Comparison of ENCODE assay signal across 10 mouse cellular contexts in genomic region chr6:113457952-113458534, GRCm38 (mm10). TPM values are rescaled to one million over a fixed set of nuclear protein-coding genes. Genes with fewer than 3 reads are reported as not detected.
DNase-seq lines count a peak whose midpoint lies in the region; ATAC-seq and TF ChIP-seq lines count a peak whose summit lies in the region.
"Had no signal": no experiment of that assay in that cellular context is flagged by ENCODE, and none has a peak within 500 bp of the region (broad histone marks: within the 10 kb centered on the region; RNA-seq: fewer than 3 reads in every experiment).

Il17re (plus strand) TSS chr6:113458484.

- H3K9ac ChIP-seq in hindbrain, embryonic 16.5 days (ENCODE audit: low read depth, low read length) = 0 out of 2 replicates have a peak within 1 kb of the TSS, but pooled peaks have one; percentile 2
- H3K9ac ChIP-seq in hindbrain, embryonic 11.5 days (ENCODE audit: low read depth, low read length) = no peak within 1 kb of the TSS
- H3K9ac ChIP-seq in midbrain, embryonic 15.5 days = no peak within 1 kb of the TSS
- no peak within 1 kb of the TSS for H3K9ac ChIP-seq in heart, adult 2 months (ENCODE audit: low read depth, low read length)

- H3K4me1 ChIP-seq in hindbrain, embryonic 16.5 days (ENCODE audit: control insufficient read depth, insufficient read depth, low read depth, low read length) = no peaks in the 10 kb centered on the region
- no peaks in the 10 kb centered on the region for H3K4me1 ChIP-seq in hindbrain, embryonic 11.5 days (replicated peaks; ENCODE audit: control insufficient read depth, insufficient read depth, low read length)
- H3K4me1 ChIP-seq in midbrain, embryonic 10.5 days = no peaks in the 10 kb centered on the region
- H3K4me1 ChIP-seq in midbrain, embryonic 15.5 days = no peaks in the 10 kb centered on the region
- H3K4me1 ChIP-seq in heart, adult 2 months (ENCODE audit: control insufficient read depth, insufficient read depth, low read length) = no peaks in the 10 kb centered on the region

- TF ChIP-seq POLR2A in heart, adult 2 months (IDR thresholded peaks at IDR 0.05; ENCODE audit: insufficient read depth, low read depth, low read length) = no peak

- H3K79me2 ChIP-seq in heart, adult 2 months (replicated peaks; ENCODE audit: control insufficient read depth, insufficient read depth, low read length) = no peaks in the 10 kb centered on the region

- TF ChIP-seq EP300 in heart, adult 2 months (IDR thresholded peaks at IDR 0.05; ENCODE audit: insufficient read depth, low read depth, low read length) = no peak

- DNase-seq in hindbrain, embryonic 11.5 days (ENCODE audit: low spot score) = no peak
- DNase-seq in midbrain, embryonic 10.5 days (ENCODE audit: low spot score) = no peak
- DNase-seq in left cerebral cortex, adult 9 months (ENCODE audit: low spot score in 2 of 2) = no peak
- DNase-seq in heart, adult 2 months = no peak
- DNase-seq: adrenal gland, postnatal 36 days; gastrocnemius, postnatal 36 days had no signal

- TF ChIP-seq CTCF in heart, adult 2 months (IDR thresholded peaks at IDR 0.05) = no peak

- intact Hi-C loops in heart, adult 2 months (cut with DNase I) = no loop called here

- no peaks in the 10 kb centered on the region for H3K27me3 ChIP-seq in hindbrain, embryonic 16.5 days (replicated peaks; ENCODE audit: control insufficient read depth, insufficient read depth, low read length)
- no peaks in the 10 kb centered on the region for H3K27me3 ChIP-seq in hindbrain, embryonic 11.5 days (ENCODE audit: control insufficient read depth, insufficient read depth, low read length)
- H3K27me3 ChIP-seq in midbrain, embryonic 10.5 days (ENCODE audit: low read depth, poor library complexity, severe bottlenecking) = no peaks in the 10 kb centered on the region
- no peaks in the 10 kb centered on the region for H3K27me3 ChIP-seq in midbrain, embryonic 15.5 days (replicated peaks)
- no peaks in the 10 kb centered on the region for H3K27me3 ChIP-seq in heart, adult 2 months (ENCODE audit: control insufficient read depth, insufficient read depth, low read length)

- no peak for ATAC-seq in hindbrain, embryonic 16.5 days
- ATAC-seq in hindbrain, embryonic 11.5 days (ENCODE audit: low FRiP score) = no peak
- no peak for ATAC-seq in midbrain, embryonic 15.5 days (replicated peaks)
- peak; percentile 56 for ATAC-seq in megakaryocyte progenitor cell, adult 5-6 weeks (replicated peaks; ENCODE audit: poor library complexity)
- ATAC-seq in erythroid progenitor cell, adult 5-6 weeks (replicated peaks; ENCODE audit: low FRiP score, poor library complexity, severe bottlenecking) = no peak

- no peak within 1 kb of the TSS for H3K27ac ChIP-seq in hindbrain, embryonic 16.5 days (ENCODE audit: low read depth, low read length)
- no peak within 1 kb of the TSS for H3K27ac ChIP-seq in hindbrain, embryonic 11.5 days (ENCODE audit: low read depth, low read length)
- H3K27ac ChIP-seq in midbrain, embryonic 10.5 days (replicated peaks) = 0 out of 2 replicates have a peak within 1 kb of the TSS, but pooled peaks have one; percentile 3
- no peak within 1 kb of the TSS for H3K27ac ChIP-seq in midbrain, embryonic 15.5 days
- H3K27ac ChIP-seq in heart, adult 2 months = no peak within 1 kb of the TSS

- H3K4me3 ChIP-seq in hindbrain, embryonic 16.5 days (ENCODE audit: low read length) = no peak within 1 kb of the TSS
- H3K4me3 ChIP-seq in hindbrain, embryonic 11.5 days (ENCODE audit: low read depth, low read length) = no peak within 1 kb of the TSS
- no peak within 1 kb of the TSS for H3K4me3 ChIP-seq in midbrain, embryonic 10.5 days
- no peak within 1 kb of the TSS for H3K4me3 ChIP-seq in midbrain, embryonic 15.5 days
- H3K4me3 ChIP-seq in heart, adult 2 months = no peak within 1 kb of the TSS

- no peaks in the 10 kb centered on the region for H3K36me3 ChIP-seq in hindbrain, embryonic 16.5 days (ENCODE audit: control insufficient read depth, insufficient read depth, low read length)
- H3K36me3 ChIP-seq in hindbrain, embryonic 11.5 days (ENCODE audit: control insufficient read depth, insufficient read depth, low read length) = no peaks in the 10 kb centered on the region
- H3K36me3 ChIP-seq in midbrain, embryonic 10.5 days = no peaks in the 10 kb centered on the region
- no peaks in the 10 kb centered on the region for H3K36me3 ChIP-seq in midbrain, embryonic 15.5 days (replicated peaks)
- no peaks in the 10 kb centered on the region for H3K36me3 ChIP-seq in heart, adult 2 months (ENCODE audit: control insufficient read depth, insufficient read depth, low read length)

- WGBS in hindbrain, embryonic 16.5 days = 80% methylated on average over 10 of the region's 10 CpGs
- 78% methylated on average over 10 of the region's 10 CpGs for WGBS in hindbrain, embryonic 11.5 days
- 81% methylated on average over 10 of the region's 10 CpGs for WGBS in midbrain, embryonic 10.5 days
- 82% methylated on average over 10 of the region's 10 CpGs for WGBS in midbrain, embryonic 15.5 days
- 48% methylated on average over 10 of the region's 10 CpGs for WGBS in heart, adult 2 months

- no peaks in the 10 kb centered on the region for H3K9me3 ChIP-seq in hindbrain, embryonic 16.5 days (ENCODE audit: control insufficient read depth, low read length)
- H3K9me3 ChIP-seq in hindbrain, embryonic 11.5 days (ENCODE audit: control insufficient read depth, low read length) = no peaks in the 10 kb centered on the region
- no peaks in the 10 kb centered on the region for H3K9me3 ChIP-seq in midbrain, embryonic 10.5 days (replicated peaks)
- no peaks in the 10 kb centered on the region for H3K9me3 ChIP-seq in midbrain, embryonic 15.5 days

- no peak within 1 kb of the TSS for H3K4me2 ChIP-seq in hindbrain, embryonic 16.5 days (ENCODE audit: low read length)
- no peak within 1 kb of the TSS for H3K4me2 ChIP-seq in hindbrain, embryonic 11.5 days (replicated peaks; ENCODE audit: low read depth, low read length)
- no peak within 1 kb of the TSS for H3K4me2 ChIP-seq in midbrain, embryonic 15.5 days

RNA-seq across cellular contexts. Expression of gene Il17re, which starts in this region (rescaled TPM):
- 0.26 and 0.34 TPM in 2 replicates for polyA plus RNA-seq in hindbrain, embryonic 16.5 days (2015; fragmentation: Nextera tagmentation; extraction: Ambion mirVana)
- polyA plus RNA-seq in hindbrain, embryonic 11.5 days (2014; fragmentation: Nextera tagmentation; extraction: Ambion mirVana) = 0.77 and 0.88 TPM in 2 replicates
- polyA plus RNA-seq in midbrain, embryonic 10.5 days (2016; fragmentation: Nextera tagmentation; extraction: Ambion mirVana) = 1.1 and 1.4 TPM in 2 replicates
- polyA plus RNA-seq in midbrain, embryonic 15.5 days (2015; fragmentation: Nextera tagmentation; extraction: Ambion mirVana) = 0.08 and 0.41 TPM in 2 replicates
- 0.44 and 1.2 TPM in 2 replicates for total RNA-seq in megakaryocyte progenitor cell, adult 5-6 weeks (2015)
- total RNA-seq in megakaryocyte progenitor cell, adult 5-6 weeks (2017) = 0.21 and 0.34 TPM in 2 replicates
- not detected in 2 replicates for total RNA-seq in erythroid progenitor cell, adult 5-6 weeks (2015; ENCODE audit: low replicate concordance)
- not detected in 2 replicates for total RNA-seq in erythroid progenitor cell, adult 5-6 weeks (2017; ENCODE audit: low replicate concordance)
- 1 to 10 TPM in 1 of 2 experiments, under 1 TPM in 1; 0.55 to 1.1 TPM for total RNA-seq in heart, adult 2 months (2021)
- 1.2 and 1.9 TPM in 2 replicates for polyA plus RNA-seq in heart, adult 2 months (2012; rRNA removed)
